Mouse (Mus musculus) spleen, adult 2 months (tissue): ENCODE measurements around the gene Acat3. TPM values are rescaled to one million over a fixed set of nuclear protein-coding genes. Genes with fewer than 3 reads are reported as not detected.
"Not testable (repeated sequence)": the region's sequence is repeated elsewhere in the genome, so short reads cannot be mapped to it uniquely, and the experiment has no call there.

Source experiments
- DNase-seq, 2 experiments: peaks; one replicate each; pipeline versions ENCODE4 v3.0.0 to v3.0.0-alpha.2; 2012 to 2021; ENCODE audit warnings: low spot score in 2 of 2, low read depth in 1 of 2
- H3K27ac ChIP-seq: fragments of 200-500 bp; 2 replicates; pipeline ENCODE4 v1.5.1; 2012; ENCODE audit warnings: low read length, inconsistent platforms; ENCODE audit not compliant: insufficient read depth
- H3K27me3 ChIP-seq: fragments of 200-500 bp; 2 replicates; pipeline ENCODE4 v1.6.1; 2012; ENCODE audit warnings: mild to moderate bottlenecking, moderate library complexity, low read length, inconsistent platforms; ENCODE audit not compliant: control insufficient read depth, insufficient read depth
- H3K36me3 ChIP-seq: fragments of 200-500 bp; 2 replicates; pipeline ENCODE4 v1.6.1; 2012; ENCODE audit warnings: mild to moderate bottlenecking, low read length, inconsistent platforms; ENCODE audit not compliant: control insufficient read depth, insufficient read depth
- H3K4me1 ChIP-seq: fragments of 200-500 bp; 2 replicates; pipeline ENCODE4 v1.6.1; 2011; ENCODE audit warnings: inconsistent platforms; ENCODE audit not compliant: control insufficient read depth, insufficient read depth, insufficient read length
- H3K4me3 ChIP-seq: fragments of 200-500 bp; 2 replicates; pipeline ENCODE4 v1.5.1; 2011; ENCODE audit warnings: mild to moderate bottlenecking, inconsistent platforms; ENCODE audit not compliant: insufficient read depth, insufficient read length; ENCODE audit errors: extremely low read depth
- CTCF ChIP-seq: fragments of 200-500 bp; IDR thresholded peaks from 2 replicates; pipeline ENCODE4 v1.5.1; 2011; ENCODE audit warnings: mild to moderate bottlenecking, inconsistent platforms; ENCODE audit not compliant: insufficient read depth, insufficient read length, insufficient replicate concordance; ENCODE audit errors: extremely low read depth
- POLR2A ChIP-seq: fragments of 200-500 bp; IDR thresholded peaks from 2 replicates; pipeline ENCODE4 v1.6.1; 2011; ENCODE audit warnings: low read depth, low read length, inconsistent platforms
- WGBS: fragments of 180-500 bp; shearing (Covaris S2); methylation state at CpG from one replicate; pipeline ENCODE4 v1.1.7; 2018; 5-methylcytosine and 5-hydroxymethylcytosine counted together
- polyA plus RNA-seq: library from polyadenylated mRNA; depleted of rRNA; stranded (reverse); fragments of >200 nt; gene quantifications from 2 replicates; pipeline ENCODE4 v1.2.3, GENCODE M21; 2012

Gene Acat3
- polyA plus RNA-seq, 1 experiment: not detected

- Histone ChIP-seq H3K27ac (no peak overlapping the region), H3K27me3 (no peaks in the 10 kb centered on the region), H3K4me3 (no peak overlapping the region), H3K4me1 (no peaks in the 10 kb centered on the region), H3K36me3 (peaks cover 1% of the 10 kb centered on the region; the same call in 1 of the 2 replicates)
- no peak for TF ChIP-seq POLR2A
- no peak for TF ChIP-seq CTCF
- WGBS: 92% methylated on average over 8 of the region's 8 CpGs
- no peak for DNase-seq
Measured at GRCm38 (mm10) chr17:12956664-12957063, 16.3 kb upstream of the Acat3 start.

- no peak for TF ChIP-seq CTCF
- no peak for TF ChIP-seq POLR2A
- Histone ChIP-seq H3K27ac (no peak overlapping the region), H3K36me3 (peaks cover 9% of the 10 kb centered on the region), H3K4me1 (no peaks in the 10 kb centered on the region), H3K27me3 (no peaks in the 10 kb centered on the region), H3K4me3 (no peak overlapping the region)
- WGBS: 92% methylated on average over 5 of the region's 5 CpGs
- DNase-seq: no peak
Measured at GRCm38 (mm10) chr17:12949669-12950068, 9.3 kb upstream of the Acat3 start.

GRCm38 (mm10) chr17:12942459-12943162, 2.2 kb upstream of the Acat3 start:
- no peak for DNase-seq
- WGBS: 91% methylated on average over 6 of the region's 6 CpGs
- TF ChIP-seq POLR2A: no peak

GRCm38 (mm10) chr17:12941543-12942260, 1.3 kb upstream of the Acat3 start:
- H3K27ac ChIP-seq: no peak overlapping the region
- peaks cover 6% of the 10 kb centered on the region for H3K36me3 ChIP-seq
- no peaks in the 10 kb centered on the region for H3K27me3 ChIP-seq
- H3K4me1 ChIP-seq: no peaks in the 10 kb centered on the region; the same call in 1 of the 2 replicates
- TF ChIP-seq POLR2A (no peak), CTCF (no peak)
- no peak for DNase-seq
- WGBS: 85% methylated on average over 8 of the region's 8 CpGs
- no peak overlapping the region for H3K4me3 ChIP-seq

More at GRCm38 (mm10) chr17:12942459-12943162, 2.2 kb upstream of the Acat3 start:
- no peak overlapping the region for H3K4me3 ChIP-seq
- no peak overlapping the region for H3K27ac ChIP-seq
- H3K36me3 ChIP-seq: peaks cover 6% of the 10 kb centered on the region
- H3K27me3 ChIP-seq: no peaks in the 10 kb centered on the region
- no peaks in the 10 kb centered on the region; the same call in 1 of the 2 replicates for H3K4me1 ChIP-seq

- DNase-seq, H3K27me3 ChIP-seq, H3K4me1 ChIP-seq, H3K27ac ChIP-seq, H3K4me3 ChIP-seq, H3K36me3 ChIP-seq: not testable (repeated sequence)
- 49% methylated on average over 4 of the region's 12 CpGs for WGBS
Measured at GRCm38 (mm10) chr17:12939377-12940148, 837 bp downstream of the Acat3 start.

- Histone ChIP-seq H3K36me3 (no peaks in the 10 kb centered on the region; the same call in 1 of the 2 replicates), H3K27me3 (no peaks in the 10 kb centered on the region), H3K4me3 (no peak overlapping the region), H3K4me1 (no peaks in the 10 kb centered on the region; the same call in 1 of the 2 replicates), H3K27ac (no peak overlapping the region)
- 64% methylated on average over 2 of the region's 2 CpGs for WGBS
- DNase-seq: no peak
- TF ChIP-seq CTCF (no peak), POLR2A (no peak)
Measured at GRCm38 (mm10) chr17:12938077-12938476, 2.3 kb downstream of the Acat3 start.
